Mouse (Mus musculus) cerebellum, postnatal 10 days (tissue): ENCODE data around the gene St5.
A peak's percentile ranks its signal among the peaks of the same experiment; 100 is the strongest.

Experiments used
- DNase-seq, 2 experiments: peaks; one replicate each; pipeline ENCODE4 v3.0.0; 2021; ENCODE audit warnings: mixed read lengths in 2 of 2

St5 gene

DNA sequence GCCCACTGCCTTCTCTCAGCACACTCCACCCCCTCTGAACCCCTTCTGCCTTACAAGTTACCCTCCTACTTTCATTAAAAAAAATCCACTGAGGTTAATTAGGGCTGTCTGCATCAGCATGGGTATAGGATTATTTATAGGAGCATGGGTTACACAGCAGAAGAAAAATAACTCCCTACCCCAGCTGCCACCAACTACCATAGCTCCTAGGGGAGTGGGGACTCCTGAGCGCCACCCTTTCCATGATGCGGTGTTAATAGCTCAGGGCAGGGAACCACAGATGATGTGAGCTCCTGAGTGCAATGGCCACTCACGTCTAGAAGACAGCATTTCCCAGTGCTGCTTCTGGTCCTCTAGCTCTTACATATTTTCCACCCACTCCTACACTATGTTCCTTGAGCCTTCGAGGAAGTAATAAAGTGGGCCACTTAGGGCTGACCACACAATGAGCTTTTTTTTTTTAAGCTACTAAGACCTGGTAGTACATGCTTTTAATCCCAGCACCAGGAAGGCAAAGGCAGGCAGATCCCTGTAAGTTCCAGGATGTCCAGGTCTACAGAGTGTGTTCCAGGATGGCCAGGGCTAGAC is 139.5 kb downstream of the St5 start:
- no peak for DNase-seq

GRCm38 (mm10) chr7:109562676-109563075 is 140.7 kb downstream of the St5 start:
- no peak for DNase-seq

- DNase-seq = no peak
Measured at GRCm38 (mm10) chr7:109562154-109562599, 141.2 kb downstream of the St5 start.

GRCm38 (mm10) chr7:109561466-109562153 is 141.8 kb downstream of the St5 start:
- no peak for DNase-seq

- peak; percentile 58 to 63 for DNase-seq
Measured at GRCm38 (mm10) chr7:109559536-109559935, 143.9 kb downstream of the St5 start.

DNA sequence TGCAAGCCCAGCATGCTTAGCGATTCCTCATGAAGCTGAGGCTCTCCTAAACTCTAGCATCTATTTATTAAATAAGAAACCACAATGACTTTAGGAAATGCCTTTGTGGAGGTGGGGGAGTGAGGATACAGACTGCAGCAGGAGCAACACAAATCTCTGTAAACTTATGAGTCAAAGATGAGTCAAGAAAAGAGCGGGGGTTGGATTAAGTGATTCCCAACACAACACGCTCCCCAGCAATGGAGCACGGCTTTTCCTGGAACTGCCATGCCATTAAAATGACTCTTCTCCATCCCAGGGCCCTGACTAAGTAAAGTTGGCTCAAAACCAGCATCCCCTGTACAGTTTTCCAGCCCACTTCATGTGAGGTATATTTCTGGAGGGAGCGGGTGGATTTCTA is 156.7 kb downstream of the St5 start:
- no peak for DNase-seq

GRCm38 (mm10) chr7:109546186-109546585 is 157.2 kb downstream of the St5 start:
- no peak for DNase-seq

DNA sequence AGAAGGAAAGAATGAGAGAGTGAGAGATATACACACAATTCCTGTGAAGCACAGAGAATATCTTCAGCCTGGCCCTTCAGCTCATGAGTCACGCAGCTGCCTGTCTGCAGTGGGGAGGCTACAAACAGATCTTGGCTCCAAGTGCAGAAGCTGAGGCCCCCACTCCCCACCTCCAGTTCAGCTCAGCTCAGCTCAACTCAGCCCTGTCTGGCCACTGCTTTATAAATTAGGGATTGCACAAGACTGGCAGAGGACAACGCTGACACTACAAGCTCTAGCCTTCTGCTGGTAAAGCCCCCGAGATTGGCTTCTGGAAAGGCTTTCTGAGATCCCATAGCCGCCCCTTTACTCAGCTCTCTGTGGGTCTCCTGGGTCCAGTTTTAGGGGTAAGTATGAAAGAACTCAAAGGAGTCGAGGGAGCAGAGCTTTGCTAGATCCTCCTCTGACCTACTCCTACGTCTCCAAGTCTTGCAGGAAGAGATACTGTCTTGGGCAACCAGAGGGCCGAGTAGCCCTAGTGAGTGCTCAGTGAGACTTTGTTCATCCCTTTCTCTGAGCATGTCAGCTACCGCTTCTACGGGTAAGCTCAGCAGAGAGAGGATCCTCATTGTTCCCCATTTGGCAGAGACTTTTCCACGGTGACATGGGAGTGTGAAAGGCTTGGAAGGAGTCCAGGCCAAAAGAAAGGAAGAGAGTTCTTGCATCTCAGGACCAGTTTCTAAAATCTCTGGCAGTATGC is 158.0 kb downstream of the St5 start:
- no peak for DNase-seq

DNA sequence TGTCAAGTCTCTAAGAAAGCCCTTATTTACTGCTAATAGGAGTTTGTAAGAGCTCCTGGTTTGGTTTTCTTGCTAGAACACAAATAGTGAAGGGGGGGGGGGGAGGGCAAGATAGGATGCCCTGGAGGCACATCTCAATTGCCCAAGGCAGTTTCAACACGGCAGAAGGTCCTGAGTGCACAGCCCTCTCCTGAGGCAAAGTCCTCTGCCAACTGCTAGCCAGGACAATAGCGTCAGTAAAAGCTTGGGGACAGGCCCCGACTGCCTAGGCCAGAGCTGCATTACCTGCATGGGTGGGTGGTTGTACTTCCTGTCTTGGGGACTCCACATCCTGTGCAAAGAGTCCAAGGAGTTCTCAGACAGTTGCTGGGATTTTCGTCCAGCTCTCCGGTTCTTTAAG is 158.6 kb downstream of the St5 start:
- no peak for DNase-seq

DNA sequence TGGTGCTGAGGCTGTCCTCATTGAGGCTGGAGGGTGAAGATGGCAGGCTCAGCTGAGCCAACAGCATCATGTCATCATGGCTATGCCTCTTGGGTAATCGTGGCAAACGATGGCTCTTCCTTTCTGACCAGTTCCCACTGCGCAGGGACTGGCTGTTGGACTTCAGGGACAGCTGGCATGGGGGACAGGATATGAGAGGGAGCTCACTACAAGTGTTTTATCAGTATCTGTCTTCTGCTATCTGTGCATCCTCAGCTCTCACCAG is 161.1 kb downstream of the St5 start:
- DNase-seq = no peak

GRCm38 (mm10) chr7:109541609-109542363 is 161.6 kb downstream of the St5 start:
- DNase-seq = no peak

- DNase-seq = no peak
Measured at GRCm38 (mm10) chr7:109540902-109541301, 162.5 kb downstream of the St5 start.

DNA sequence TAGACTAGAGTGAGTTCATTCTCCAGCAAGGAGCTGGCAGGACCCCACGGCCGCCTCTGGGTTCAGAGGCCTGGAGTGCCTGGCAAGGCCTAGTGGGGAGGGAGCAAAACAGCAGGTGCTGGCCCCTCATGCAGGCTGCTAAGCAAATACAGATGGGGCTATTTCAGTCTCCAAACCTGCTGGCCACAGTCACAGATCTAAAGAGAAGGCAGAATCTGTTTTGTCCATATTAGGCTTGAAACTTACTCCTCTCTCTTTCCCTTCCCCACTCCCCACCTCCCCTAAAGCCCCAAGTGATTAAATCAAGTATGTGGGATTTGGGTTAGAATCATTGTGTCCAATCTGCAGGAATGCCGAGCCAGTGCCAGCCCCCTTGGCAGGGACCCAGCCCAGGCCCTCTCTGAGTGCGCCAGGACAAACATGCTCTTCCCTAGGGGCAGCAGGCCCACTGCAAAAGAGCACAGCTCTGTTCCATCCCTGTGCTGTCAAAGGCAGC is 166.9 kb downstream of the St5 start:
- DNase-seq = peak; percentile 88 to 92

DNA sequence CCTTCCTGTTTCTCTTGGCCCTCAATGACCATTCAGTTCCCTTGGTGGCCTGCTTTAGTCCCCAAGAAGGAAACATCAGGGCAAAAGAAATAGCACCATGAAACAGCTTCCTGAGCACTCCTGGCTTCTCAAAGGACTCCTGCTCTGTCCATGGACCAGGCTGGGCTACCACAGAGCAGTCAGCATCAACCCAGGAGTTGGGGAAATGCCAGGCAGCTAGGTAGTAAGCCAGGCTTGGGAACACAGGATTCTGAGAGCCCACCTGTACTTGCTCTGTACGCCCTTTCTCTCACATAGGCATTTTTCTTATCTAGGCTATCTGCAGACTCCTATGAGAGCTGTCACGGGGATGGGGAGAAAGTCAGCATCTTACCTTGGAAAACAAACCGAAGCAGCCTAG is 168.5 kb downstream of the St5 start:
- peak; percentile 38 to 48 for DNase-seq

- DNase-seq = no peak
Measured at GRCm38 (mm10) chr7:109533888-109534287, 169.5 kb downstream of the St5 start.

DNA sequence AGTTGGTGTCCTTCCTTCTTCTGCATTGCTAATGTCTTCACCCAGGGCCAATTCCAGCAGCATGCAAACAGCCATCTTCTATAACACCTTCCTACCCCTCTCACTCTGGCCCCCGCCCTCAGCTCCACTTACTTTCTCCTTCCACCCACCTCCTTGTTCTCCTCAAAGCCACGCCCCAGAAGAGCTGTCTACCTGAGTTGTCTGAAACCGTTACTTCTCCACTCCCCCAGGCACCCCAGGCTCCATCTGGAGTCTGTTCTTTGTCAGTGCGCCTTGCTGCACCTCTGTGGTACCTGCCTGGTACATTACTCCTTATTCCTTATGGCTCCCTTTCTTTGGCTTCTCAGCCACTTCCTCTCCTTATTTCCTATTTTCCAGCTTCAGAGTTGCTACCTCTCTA is 170.3 kb downstream of the St5 start:
- no peak for DNase-seq

DNA sequence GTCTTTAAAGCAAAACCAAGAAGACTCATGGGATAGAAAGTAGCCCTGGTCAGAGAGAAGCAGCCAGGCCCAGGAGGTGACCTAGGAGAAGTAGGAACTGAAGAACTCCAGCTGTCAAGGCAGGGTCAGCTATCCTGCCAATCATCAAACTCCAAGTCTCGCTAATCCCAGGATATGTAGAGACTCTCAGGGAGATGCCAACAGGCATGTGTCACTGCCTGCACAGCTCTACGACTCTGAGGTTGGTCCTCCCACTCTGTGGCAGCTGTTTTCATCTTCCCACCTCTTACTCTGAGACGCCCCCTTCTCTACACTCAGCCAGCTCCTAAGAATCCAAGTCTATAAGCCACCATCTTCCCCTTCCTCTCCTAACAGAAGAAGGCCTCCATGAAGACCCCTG is 170.7 kb downstream of the St5 start:
- DNase-seq = no peak

DNA sequence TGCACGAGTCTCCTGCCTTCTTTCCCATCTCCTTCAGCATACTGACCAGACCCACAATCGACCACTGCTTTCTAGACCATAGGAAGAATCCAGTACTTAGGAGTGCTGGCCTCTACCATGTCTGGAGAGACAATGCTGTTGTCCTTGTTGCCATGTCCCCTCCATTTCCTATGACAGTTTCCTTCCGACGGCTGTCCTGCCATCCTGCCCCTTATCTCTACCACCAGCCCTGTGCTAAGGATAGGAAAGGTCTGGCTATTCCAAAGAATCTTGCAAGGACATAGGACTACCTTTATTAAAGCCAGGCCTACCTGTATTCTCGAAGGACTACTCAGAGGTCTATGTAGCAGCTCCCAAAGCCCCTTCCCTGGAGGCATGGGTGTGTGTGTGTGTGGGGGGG is 171.9 kb downstream of the St5 start:
- no peak for DNase-seq

DNA sequence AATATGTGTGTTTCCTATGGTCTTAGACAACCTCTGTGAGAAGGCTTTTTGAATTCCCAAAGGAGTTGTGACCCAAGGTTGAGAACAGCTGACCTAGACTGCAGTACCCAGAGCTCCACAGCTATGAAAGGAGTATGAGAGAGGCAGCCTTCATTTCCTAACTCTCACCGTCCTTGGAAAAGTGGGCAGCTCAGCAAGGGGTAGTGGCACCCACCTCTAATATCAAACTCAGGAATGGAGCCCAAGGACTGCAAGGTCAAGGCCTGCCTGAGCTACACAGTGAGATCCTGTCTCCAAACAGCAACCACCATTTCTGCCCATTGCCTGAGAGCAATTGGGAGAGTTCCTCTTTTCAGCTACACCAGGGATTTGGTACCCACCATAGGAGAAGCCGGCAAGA is 173.7 kb downstream of the St5 start:
- no peak for DNase-seq

- DNase-seq = peak; percentile 84 to 87
Measured at GRCm38 (mm10) chr7:109528356-109528755, 175.0 kb downstream of the St5 start.

- DNase-seq = no peak
Measured at GRCm38 (mm10) chr7:109527536-109527935, 175.9 kb downstream of the St5 start.

DNA sequence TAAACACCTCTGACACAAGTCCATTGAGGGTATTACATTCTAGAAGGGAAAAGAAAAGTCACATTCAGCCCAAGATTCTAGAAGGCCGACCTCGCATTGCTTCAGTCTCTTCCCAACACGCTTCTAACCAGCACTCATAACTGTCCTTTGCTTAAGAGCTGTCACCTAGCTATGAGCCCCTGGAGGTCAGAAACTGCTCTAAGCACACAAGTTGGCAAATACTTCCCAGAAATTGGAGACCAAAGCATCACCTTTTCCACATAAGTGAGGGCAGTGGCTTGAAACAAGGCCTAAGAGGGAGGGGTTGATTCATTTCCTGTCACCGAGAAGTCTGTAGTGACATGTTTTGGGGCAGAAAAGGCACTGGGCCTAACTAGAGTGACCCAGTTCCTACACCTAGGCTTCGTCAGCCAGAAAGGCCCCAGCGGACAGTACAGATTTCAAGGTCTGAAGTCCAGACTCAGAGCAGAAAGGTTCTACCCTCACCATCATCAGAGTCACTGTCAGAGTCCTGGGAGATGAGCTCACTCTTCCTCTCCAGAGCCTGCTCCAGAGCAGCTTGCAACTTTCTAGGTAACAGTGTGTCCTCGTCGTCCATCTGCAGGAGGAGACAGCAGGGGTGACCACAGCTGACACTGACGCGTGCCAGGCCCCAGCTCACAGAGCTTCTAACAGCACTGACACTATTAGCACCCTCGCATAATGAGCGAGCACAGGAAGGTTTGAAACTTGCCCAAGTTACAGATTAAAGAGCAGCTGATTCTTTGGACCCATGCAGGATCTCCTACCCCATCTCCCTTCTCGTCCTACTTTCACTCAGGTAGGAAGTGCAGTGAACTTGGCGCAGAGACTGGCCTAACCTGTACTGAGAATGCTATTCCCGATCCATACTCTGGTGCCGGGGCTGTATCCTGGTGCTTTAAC is 177.4 kb downstream of the St5 start:
- no peak for DNase-seq
